Mouse (Mus musculus): ENCODE measurements at regions not wholly inside any gene's neighbourhood (a gene's known extent, or its start where the extent isn't known, plus 50 kb on each side); places are given as distances from the start of the nearest gene placed in this dataset.
A peak's percentile ranks its signal among the peaks of the same experiment; 100 is the strongest.

DNA sequence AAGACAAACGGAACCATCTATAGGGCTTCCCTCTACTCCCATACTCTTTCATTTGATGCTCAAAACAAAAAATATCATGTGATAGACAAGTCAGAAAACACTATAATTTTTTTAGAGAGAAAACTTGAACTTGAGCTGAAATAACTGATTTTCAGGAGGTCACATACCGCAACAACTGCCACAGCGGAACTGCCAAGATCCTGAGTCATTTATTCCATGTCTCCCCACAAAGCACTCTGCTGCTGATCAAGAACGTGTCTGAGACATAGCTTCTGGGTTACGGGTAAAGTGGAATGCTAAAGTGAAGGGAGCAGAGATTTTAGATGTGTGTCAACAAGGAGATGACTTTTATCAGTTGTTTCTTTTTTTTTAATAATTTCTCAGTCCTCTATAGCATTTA lies 122.8 kb upstream of the Col5a2 start:
- no peak for TF ChIP-seq CTCF (IDR thresholded peaks at IDR 0.05; ENCODE audit: control insufficient read depth, insufficient read depth, insufficient read length)
- peak; percentile 78 for TF ChIP-seq FOSL1 (IDR thresholded peaks at IDR 0.05; ENCODE audit: insufficient read depth, low read length, poor library complexity, severe bottlenecking)
- no peak for TF ChIP-seq MYOG (IDR thresholded peaks at IDR 0.05; ENCODE audit: control insufficient read depth, extremely low read depth, insufficient read length)
- TF ChIP-seq MAX (IDR thresholded peaks at IDR 0.05): peak; percentile 33
- TF ChIP-seq CEBPB (IDR thresholded peaks at IDR 0.05; ENCODE audit: low read depth): no peak
- TF ChIP-seq USF1 (IDR thresholded peaks at IDR 0.05; ENCODE audit: low read depth): peak; percentile 38
